Mouse (Mus musculus): ENCODE measurements around the gene Gm20809. TPM values are rescaled to one million over a fixed set of nuclear protein-coding genes. Genes with fewer than 3 reads are reported as not detected.
"Not testable (repeated sequence)": the region's sequence is repeated elsewhere in the genome, so short reads cannot be mapped to it uniquely, and the experiment has no call there.

Gene Gm20809
- total RNA-seq (2015; ENCODE audit: low replicate concordance) (not detected in 2 replicates), total RNA-seq (2017; ENCODE audit: low replicate concordance) (not detected in 2 replicates)

GRCm38 (mm10) chrY:24454757-24455156 lies at the start of gene Gm20809:
Gm20809 (plus strand) TSS chrY:24455057.
- ATAC-seq (replicated peaks; ENCODE audit: low FRiP score, poor library complexity, severe bottlenecking): not testable (repeated sequence)
